Mouse (Mus musculus) adrenal gland, postnatal 25 days (tissue): Measurements from ENCODE around the gene Tax1bp3. TPM values are rescaled to one million over a fixed set of nuclear protein-coding genes. Genes with fewer than 3 reads are reported as not detected.
A peak's percentile ranks its signal among the peaks of the same experiment; 100 is the strongest.

Experiments used
- DNase-seq: peaks from one replicate; pipeline ENCODE4 v3.0.0; 2021; ENCODE audit warnings: mixed read lengths
- total RNA-seq: library from RNA; stranded (reverse); gene quantifications from 2 replicates; pipeline ENCODE4 v1.2.3, GENCODE M21; 2021

The Tax1bp3 gene
- total RNA-seq, 1 experiment from 2014 or later, result 79.4 TPM

DNA sequence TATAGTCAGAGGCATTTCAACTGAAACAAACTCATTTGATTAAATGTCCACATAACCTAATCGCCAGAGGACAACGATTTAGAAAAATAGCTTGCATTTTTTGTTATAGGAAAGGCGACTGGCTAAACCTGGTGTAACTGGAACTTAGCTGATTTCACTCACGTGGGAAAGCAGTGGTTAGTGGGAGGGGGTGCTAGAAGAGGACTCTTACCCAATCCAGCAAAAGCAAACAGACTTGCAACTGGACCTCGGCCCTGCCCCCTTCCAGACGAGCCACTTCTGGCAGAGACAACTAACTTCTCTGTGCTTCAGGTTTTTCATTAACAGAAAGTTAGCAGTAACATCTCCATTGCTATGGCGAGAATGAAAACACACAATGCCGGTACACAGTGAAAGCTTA lies 1.3 kb upstream of the Tax1bp3 start:
- DNase-seq, result no peak

- no peak for DNase-seq
Observed at GRCm38 (mm10) chr11:73176186-73176585, 697 bp upstream of the Tax1bp3 start.

GRCm38 (mm10) chr11:73177509-73177875 lies 609 bp downstream of the Tax1bp3 start:
- DNase-seq, result peak; percentile 84

DNA sequence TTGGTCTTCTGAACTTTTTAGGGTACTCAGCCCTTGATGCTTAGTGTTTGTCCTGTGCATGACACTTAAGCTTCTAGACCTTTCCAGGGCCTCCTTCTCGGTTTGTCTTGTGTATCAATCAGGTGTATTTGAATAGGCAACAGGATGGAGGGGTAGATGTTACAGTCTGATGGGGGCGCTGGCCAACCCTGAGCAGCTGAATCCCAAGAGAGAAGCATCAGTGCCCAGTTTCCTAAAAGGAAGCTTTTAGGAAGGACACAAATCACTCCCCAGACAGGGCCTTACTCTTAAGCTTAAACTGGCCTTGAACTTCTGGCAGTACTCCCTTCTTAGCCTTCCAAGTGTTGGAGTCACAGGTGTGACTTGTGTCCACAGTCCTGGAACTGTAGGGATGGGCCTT lies 1.0 kb downstream of the Tax1bp3 start:
- no peak for DNase-seq

DNA sequence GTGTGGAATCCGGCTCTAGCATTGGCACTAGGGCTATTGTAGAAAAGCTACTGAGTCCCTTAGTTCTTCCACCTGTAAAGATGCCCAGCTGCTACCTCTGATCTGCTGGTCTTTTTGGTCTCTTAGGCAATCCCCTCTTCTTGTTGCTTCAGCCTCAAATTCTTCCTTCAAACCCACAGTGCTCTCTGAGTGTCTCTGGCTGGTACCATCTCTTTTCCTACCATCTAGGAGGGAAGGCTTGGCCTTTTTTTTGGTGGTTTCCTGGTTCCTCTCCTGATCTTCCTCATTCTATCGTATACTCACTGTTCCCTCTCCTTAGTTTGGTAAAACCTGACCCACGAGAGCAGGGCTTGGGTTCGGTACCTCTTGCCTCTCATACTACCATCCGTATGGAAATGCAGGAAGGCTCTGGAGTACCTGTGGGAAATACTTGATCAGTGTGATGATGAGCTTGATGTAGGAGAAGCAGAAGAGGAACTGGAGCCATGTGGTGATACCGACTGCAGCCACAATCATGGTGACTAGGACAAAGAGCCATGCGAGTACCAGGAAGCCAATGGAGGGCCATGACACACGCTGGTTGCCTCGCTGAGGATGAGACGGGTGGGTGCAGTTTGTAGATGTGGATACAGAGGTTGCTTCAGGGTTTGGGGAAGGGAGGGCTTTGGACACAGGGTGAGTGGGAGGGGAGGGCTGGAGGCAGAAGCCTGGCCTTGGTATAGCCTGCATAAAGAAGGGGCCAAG lies 9.2 kb downstream of the Tax1bp3 start:
- no peak for DNase-seq

DNA sequence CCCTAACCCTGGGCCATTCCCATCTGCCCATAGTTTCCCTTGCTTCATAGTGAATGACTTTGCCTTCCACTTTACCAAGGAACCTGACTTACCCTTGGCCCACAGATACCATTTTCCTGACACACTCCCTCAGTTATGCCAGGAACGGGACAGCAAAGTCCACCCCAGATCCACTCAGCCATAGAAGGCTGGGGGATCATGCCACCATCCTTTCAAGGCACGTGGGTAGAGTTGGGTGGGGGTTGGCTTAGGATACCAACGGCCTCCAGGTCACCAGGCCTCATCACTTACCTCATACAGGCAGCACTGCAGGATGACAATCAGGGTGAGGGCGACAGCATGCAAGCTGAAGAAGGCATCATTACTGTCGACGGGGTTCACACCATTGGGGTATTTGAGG lies 10.3 kb downstream of the Tax1bp3 start:
- no peak for DNase-seq

DNA sequence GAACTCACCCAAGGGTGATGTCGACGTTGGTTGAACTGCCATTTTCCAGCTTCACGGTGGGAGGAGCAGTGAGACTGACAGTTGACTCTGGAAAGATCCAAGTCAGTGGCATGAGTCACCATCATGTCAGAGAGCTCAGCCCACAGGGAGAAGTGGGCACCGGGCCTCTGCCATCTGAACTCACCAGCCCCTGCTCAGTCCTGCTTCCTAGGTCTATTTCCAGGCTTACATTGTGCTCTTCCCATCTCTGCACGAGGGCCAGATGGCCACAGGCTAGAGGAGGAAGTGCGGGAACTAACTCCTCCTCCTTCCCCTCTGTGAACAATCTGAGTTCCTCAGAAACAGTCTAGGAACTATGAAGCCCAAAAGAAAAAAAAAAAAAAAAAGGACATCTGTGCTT lies 16.2 kb downstream of the Tax1bp3 start:
- peak; percentile 20 for DNase-seq

DNA sequence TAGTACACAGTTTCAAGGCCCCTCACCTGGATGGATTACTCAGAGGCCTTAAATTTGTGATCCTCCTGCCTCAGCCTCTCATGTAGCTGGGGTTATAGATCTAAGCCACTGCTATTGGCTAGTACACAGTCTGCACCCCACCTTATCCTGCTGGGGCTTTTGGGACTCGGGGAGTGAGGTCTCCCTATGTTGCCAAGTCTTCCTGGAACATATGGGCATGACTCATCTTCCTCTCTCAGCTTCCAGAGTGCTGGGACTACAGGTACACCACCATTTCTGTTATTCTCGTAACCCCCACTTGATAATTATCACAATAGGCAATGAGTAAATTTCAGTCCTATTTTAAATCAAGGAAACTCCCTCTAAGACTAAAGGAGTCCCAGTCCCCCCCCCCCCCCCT lies 17.6 kb downstream of the Tax1bp3 start:
- DNase-seq, result no peak

- no peak for DNase-seq
Observed at GRCm38 (mm10) chr11:73198190-73198589, 21.3 kb downstream of the Tax1bp3 start.

DNA sequence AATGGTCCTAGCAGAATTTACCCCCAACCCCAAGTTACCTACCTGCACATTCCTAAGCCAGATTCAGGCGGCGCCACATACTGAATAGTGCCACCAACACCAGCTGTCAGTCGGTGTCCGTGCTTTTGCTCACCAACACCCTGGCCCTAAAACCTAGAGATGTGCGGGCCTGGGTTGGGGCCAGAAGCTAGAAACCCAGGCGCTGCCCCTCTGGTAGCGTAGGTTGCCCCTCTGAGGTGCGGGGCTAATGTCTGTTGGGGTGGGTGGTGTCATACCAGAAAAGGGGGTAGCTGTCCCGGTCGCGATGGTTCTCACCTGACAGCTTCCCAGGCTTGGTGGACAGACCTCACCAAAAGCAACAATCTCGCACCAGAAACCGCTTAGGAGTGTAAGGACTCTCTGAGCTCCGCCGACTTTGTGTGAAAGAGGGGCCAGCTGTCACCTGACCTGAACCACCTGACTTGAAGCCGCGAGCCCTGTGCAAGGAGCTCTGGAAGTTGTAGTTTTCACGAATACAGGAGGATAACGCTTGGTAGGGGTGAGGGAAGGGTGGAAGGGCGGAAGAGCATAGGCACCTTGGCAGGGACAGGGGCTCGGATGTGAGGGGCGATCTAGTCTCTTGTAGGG lies 21.8 kb downstream of the Tax1bp3 start, which contains the start of gene Ctns:
Gene Ctns (minus strand): TSS at position 440 of the 627 bp plus-strand sequence.
- peak; percentile 69 for DNase-seq

- peak; percentile 89 for DNase-seq
Observed at GRCm38 (mm10) chr11:73199230-73199712, 22.4 kb downstream of the Tax1bp3 start, which contains the start of gene Shpk. Shpk (plus strand) TSS chr11:73199460.

DNA sequence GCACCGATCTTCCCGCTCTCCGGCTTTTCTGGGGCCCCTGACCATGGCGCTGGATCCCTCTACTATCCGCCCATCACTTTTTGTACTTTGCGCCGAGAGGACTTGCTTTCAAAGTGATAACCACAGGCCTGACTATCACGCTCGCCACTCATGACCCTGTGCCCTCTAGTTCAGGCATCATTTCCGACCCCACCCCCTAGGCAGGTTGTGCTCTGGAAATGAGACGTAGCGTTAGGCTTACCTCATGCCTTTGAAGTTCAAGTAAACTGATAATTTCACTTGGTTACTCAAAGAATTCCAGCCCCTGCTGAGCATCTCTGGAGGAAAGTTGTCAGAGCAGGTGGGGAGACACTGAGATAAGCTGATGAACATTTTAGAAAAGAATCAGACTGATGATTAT lies 23.0 kb downstream of the Tax1bp3 start:
- DNase-seq, result no peak

- no peak for DNase-seq
Observed at GRCm38 (mm10) chr11:73201021-73201420, 24.1 kb downstream of the Tax1bp3 start.

DNA sequence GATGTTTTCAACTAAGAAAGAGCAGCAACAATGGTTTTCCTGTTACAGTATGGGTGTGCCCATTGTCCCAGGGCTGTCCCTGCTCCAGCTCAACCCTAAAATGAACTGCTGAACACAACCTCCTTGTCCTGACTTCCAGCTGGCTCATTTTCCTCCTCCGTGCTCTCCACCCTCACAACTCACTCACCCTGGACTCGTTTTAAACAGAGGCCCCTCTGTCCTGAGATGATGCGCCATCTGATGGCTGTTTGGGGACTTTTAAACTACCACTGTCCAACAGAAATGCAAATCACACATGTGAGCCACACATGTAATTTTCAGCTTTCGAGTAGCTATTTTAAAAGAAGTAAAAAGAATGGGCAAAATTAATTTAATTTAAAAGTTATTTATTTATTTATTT lies 24.7 kb downstream of the Tax1bp3 start:
- DNase-seq, result no peak

- DNase-seq, result no peak
Observed at GRCm38 (mm10) chr11:73203895-73204294, 27.0 kb downstream of the Tax1bp3 start.

- no peak for DNase-seq
Observed at GRCm38 (mm10) chr11:73205194-73205593, 28.3 kb downstream of the Tax1bp3 start.

GRCm38 (mm10) chr11:73207621-73208020 lies 30.7 kb downstream of the Tax1bp3 start:
- no peak for DNase-seq

- DNase-seq, result no peak
Observed at GRCm38 (mm10) chr11:73213956-73214355, 37.1 kb downstream of the Tax1bp3 start.

DNA sequence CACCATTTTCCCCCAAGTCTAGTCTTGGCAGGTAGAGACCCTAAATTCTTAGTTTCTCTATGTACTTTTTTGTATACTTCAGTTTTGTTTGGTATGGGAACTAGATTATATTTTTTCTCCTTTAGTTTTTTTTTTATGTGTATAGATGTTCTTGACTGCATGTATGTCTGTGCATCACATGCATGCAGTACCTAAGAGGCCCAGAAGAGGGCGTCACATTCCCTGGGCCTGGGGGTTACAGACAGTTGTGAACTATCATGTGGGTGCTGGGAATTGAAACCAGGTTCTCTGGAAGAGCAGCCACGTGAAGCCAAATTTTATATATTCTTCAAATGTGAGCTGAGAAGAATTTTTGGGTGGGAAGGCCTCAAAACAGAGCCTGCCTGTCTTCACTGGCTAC lies 42.8 kb downstream of the Tax1bp3 start:
- DNase-seq, result no peak

- DNase-seq, result no peak
Observed at GRCm38 (mm10) chr11:73220651-73221050, 43.8 kb downstream of the Tax1bp3 start.

DNA sequence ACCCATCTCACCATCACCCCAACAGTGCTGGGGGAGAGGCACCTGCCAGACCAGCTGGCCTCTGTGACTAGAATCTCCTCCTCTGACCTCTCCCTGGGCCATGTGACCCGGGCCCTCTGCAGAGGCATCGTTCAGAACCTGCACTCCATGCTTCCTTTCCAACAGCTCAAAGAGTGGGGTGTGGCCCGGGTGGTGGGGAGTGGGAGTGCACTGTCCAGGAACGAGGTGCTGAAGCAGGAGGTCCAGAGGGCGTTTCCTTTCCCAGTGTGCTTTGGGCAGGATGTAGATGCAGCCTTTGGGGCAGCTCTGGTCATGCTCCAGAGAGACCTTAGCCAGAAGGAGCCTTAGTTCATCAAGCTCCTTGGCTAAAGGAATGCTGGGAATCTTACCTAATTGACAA lies 46.0 kb downstream of the Tax1bp3 start:
- DNase-seq, result no peak

DNA sequence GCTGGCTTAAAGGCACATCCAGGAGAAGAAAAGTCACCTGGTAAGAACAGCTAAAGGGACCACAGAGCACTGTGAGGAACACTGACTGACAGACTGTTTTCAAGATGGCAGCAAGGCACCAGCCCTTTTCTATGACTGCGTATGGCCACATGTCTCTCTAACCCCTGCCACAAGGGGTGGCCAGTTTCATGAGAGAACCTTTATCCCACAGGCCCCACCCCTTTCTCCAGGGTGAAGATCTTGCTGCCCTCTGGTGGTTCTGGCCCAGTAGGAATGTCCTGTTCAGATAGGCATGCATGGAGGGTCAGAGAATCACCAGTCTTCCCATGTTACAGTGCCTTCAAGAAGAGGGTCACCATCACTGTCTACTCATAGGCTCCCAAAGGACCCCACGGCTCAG lies 47.1 kb downstream of the Tax1bp3 start:
- DNase-seq, result peak; percentile 18

DNA sequence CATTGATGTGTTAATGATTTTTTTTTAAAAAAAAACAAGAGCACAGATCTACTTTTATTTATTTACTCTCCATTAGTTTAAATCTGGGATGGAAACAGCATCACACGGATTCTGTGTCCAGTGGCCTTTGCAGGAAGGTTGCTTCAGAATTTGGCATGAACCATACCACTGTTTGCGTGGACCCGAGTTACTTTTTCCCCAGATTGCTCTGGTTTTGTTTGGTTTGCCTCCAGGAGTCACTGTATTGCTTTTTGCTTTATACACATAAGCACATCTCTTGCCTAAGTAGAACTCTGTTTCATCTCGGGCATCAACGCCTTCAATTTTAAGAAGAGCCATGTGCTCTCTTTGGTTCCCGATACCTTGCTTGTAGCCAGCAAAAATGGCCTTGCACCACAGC lies 49.0 kb downstream of the Tax1bp3 start:
- DNase-seq, result no peak

GRCm38 (mm10) chr11:73228881-73229280 lies 52.0 kb downstream of the Tax1bp3 start:
- DNase-seq, result no peak
